13 mouse cellular contexts compared by ENCODE assay signal in the genomic region with DNA sequence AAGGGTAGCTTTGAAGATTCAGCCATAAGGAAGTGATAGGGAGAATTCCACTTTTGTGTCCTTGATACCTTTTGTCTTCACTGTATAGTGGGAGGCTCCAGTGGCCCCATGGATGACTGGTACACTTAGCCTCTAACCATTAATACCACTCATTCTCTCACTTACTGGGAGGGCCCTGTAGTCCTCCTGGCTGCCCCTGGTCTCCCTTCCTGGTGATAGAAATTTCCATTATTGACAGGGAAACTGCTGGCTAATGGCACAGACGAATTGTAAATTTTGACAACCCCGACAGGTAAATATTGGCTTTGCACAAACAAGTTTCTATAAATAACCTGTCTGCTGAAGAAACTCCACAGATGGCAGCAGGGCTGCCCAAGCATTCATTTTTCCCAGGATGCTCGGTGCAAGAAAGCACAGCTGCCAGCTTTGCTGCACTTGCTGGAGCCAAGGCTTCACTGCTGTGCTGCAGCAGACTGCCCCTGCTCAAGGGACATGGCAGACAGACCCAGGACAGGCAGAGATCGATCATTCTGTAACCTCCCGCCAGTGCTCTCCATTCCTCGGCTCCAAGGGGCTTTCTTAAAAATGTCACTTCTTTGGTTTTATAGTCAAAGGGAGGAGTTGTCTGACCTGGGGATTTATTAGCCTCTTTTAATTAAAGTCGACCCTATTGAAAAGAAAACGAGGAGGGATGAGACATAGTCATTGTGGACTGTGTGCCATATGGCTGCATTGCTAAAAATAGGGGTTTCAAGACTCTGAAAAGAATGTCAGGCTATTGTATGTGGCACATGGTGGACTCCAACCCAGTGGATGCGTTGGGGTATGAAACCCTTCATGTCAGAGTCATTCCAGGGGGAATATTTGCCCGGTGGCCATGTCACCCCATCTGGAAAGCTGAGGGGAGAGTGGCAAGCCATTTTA.
DNase-seq lines count a peak whose midpoint lies in the region; ATAC-seq lines count a peak whose summit lies in the region.
"Had no signal": no experiment of that assay in that cellular context is flagged by ENCODE, and none has a peak within 500 bp of the region (broad histone marks: within the 10 kb centered on the region; RNA-seq: fewer than 3 reads in every experiment).

No protein-coding gene starts in this region.

- no peaks in the 10 kb centered on the region for H3K27me3 ChIP-seq in forebrain, embryonic 13.5 days
- no peaks in the 10 kb centered on the region for H3K27me3 ChIP-seq in forebrain, embryonic 12.5 days
- H3K27me3 ChIP-seq in midbrain, embryonic 10.5 days (ENCODE audit: low read depth, poor library complexity, severe bottlenecking): no peaks in the 10 kb centered on the region
- H3K27me3 ChIP-seq in midbrain, embryonic 14.5 days (ENCODE audit: control insufficient read depth, insufficient read depth, low read length): no peaks in the 10 kb centered on the region
- no peaks in the 10 kb centered on the region for H3K27me3 ChIP-seq in midbrain, embryonic 12.5 days
- H3K27me3 ChIP-seq: heart, embryonic 15.5 days; limb, embryonic 13.5 days had no signal

- H3K27ac ChIP-seq in forebrain, embryonic 13.5 days: no peak overlapping the region
- no peak overlapping the region for H3K27ac ChIP-seq in forebrain, embryonic 12.5 days
- H3K27ac ChIP-seq in midbrain, embryonic 10.5 days (replicated peaks): peak overlapping the region; percentile 38; the same call in 1 of the 2 replicates
- H3K27ac ChIP-seq in midbrain, embryonic 14.5 days (replicated peaks; ENCODE audit: low read depth, low read length): no peak overlapping the region
- H3K27ac ChIP-seq in midbrain, embryonic 12.5 days (replicated peaks): no peak overlapping the region
- H3K27ac ChIP-seq: gastrocnemius, adult 2 months; heart, embryonic 15.5 days; limb, embryonic 13.5 days had no signal

- no peaks in the 10 kb centered on the region for H3K9me3 ChIP-seq in forebrain, embryonic 13.5 days (replicated peaks)
- H3K9me3 ChIP-seq in forebrain, embryonic 12.5 days: no peaks in the 10 kb centered on the region
- H3K9me3 ChIP-seq in midbrain, embryonic 10.5 days (replicated peaks): no peaks in the 10 kb centered on the region
- H3K9me3 ChIP-seq in midbrain, embryonic 14.5 days (ENCODE audit: control insufficient read depth, low read length): no peaks in the 10 kb centered on the region
- H3K9me3 ChIP-seq in midbrain, embryonic 12.5 days: no peaks in the 10 kb centered on the region
- H3K9me3 ChIP-seq: heart, embryonic 15.5 days; limb, embryonic 13.5 days had no signal

- peak; percentile 68; the same call in 1 of the 2 replicates for ATAC-seq in forebrain, embryonic 13.5 days
- ATAC-seq in forebrain, embryonic 12.5 days (ENCODE audit: low FRiP score): no peak
- ATAC-seq in midbrain, embryonic 14.5 days (ENCODE audit: low FRiP score, low TSS enrichment): no peak
- peak; percentile 53; the same call in 1 of the 2 replicates for ATAC-seq in midbrain, embryonic 12.5 days (ENCODE audit: low FRiP score, low read depth)

- H3K36me3 ChIP-seq in forebrain, embryonic 13.5 days (ENCODE audit: poor library complexity, severe bottlenecking): no peaks in the 10 kb centered on the region
- no peaks in the 10 kb centered on the region for H3K36me3 ChIP-seq in forebrain, embryonic 12.5 days (replicated peaks)
- H3K36me3 ChIP-seq in midbrain, embryonic 10.5 days: no peaks in the 10 kb centered on the region
- H3K36me3 ChIP-seq in midbrain, embryonic 14.5 days (ENCODE audit: control insufficient read depth, insufficient read depth, low read length): no peaks in the 10 kb centered on the region
- H3K36me3 ChIP-seq in midbrain, embryonic 12.5 days: no peaks in the 10 kb centered on the region
- H3K36me3 ChIP-seq: heart, embryonic 15.5 days; limb, embryonic 13.5 days had no signal

- peaks cover 13% of the 10 kb centered on the region for H3K4me1 ChIP-seq in forebrain, embryonic 13.5 days
- H3K4me1 ChIP-seq in forebrain, embryonic 12.5 days: peaks cover 8% of the 10 kb centered on the region
- peaks cover 10% of the 10 kb centered on the region; the same call in 1 of the 2 replicates for H3K4me1 ChIP-seq in midbrain, embryonic 10.5 days
- H3K4me1 ChIP-seq in midbrain, embryonic 14.5 days (ENCODE audit: control insufficient read depth, insufficient read depth, low read length): peaks cover 2% of the 10 kb centered on the region; the same call in 1 of the 2 replicates
- H3K4me1 ChIP-seq in midbrain, embryonic 12.5 days: 0 out of 2 replicates have a peak, but pooled peaks cover 8% of the 10 kb centered on the region
- H3K4me1 ChIP-seq: heart, embryonic 15.5 days; limb, embryonic 13.5 days had no signal

- H3K9ac ChIP-seq in forebrain, embryonic 13.5 days: no peak overlapping the region
- no peak overlapping the region for H3K9ac ChIP-seq in forebrain, embryonic 12.5 days
- no peak overlapping the region for H3K9ac ChIP-seq in midbrain, embryonic 14.5 days (replicated peaks; ENCODE audit: low read length)
- no peak overlapping the region for H3K9ac ChIP-seq in midbrain, embryonic 12.5 days (replicated peaks)
- H3K9ac ChIP-seq: heart, embryonic 15.5 days; limb, embryonic 13.5 days had no signal

- H3K4me2 ChIP-seq in forebrain, embryonic 13.5 days: no peak overlapping the region
- H3K4me2 ChIP-seq in forebrain, embryonic 12.5 days: no peak overlapping the region
- no peak overlapping the region for H3K4me2 ChIP-seq in midbrain, embryonic 14.5 days (ENCODE audit: low read length)
- no peak overlapping the region for H3K4me2 ChIP-seq in midbrain, embryonic 12.5 days (replicated peaks)
- H3K4me2 ChIP-seq: heart, embryonic 15.5 days; limb, embryonic 13.5 days had no signal

- 47% methylated on average over 10 of the region's 10 CpGs for WGBS in forebrain, embryonic 13.5 days
- 53% methylated on average over 10 of the region's 10 CpGs for WGBS in forebrain, embryonic 12.5 days
- 71% methylated on average over 10 of the region's 10 CpGs for WGBS in midbrain, embryonic 10.5 days
- WGBS in midbrain, embryonic 14.5 days: 52% methylated on average over 10 of the region's 10 CpGs
- WGBS in midbrain, embryonic 12.5 days: 62% methylated on average over 10 of the region's 10 CpGs

- no peak overlapping the region for H3K4me3 ChIP-seq in forebrain, embryonic 13.5 days
- no peak overlapping the region for H3K4me3 ChIP-seq in forebrain, embryonic 12.5 days (replicated peaks)
- no peak overlapping the region for H3K4me3 ChIP-seq in midbrain, embryonic 10.5 days
- H3K4me3 ChIP-seq in midbrain, embryonic 14.5 days (replicated peaks; ENCODE audit: low read depth, low read length): no peak overlapping the region
- no peak overlapping the region for H3K4me3 ChIP-seq in midbrain, embryonic 12.5 days
- H3K4me3 ChIP-seq: gastrocnemius, adult 2 months; heart, embryonic 15.5 days; limb, embryonic 13.5 days had no signal

- no peak for DNase-seq in midbrain, embryonic 10.5 days (ENCODE audit: low spot score)
- no peak for DNase-seq in midbrain, embryonic 14.5 days
- DNase-seq in yolk sac, embryonic 10.5 days (ENCODE audit: low spot score): no peak
- no peak for DNase-seq in heart, adult 11 months
- no peak for DNase-seq in urinary bladder, postnatal 10 days (ENCODE audit: low spot score)
- DNase-seq: gastrocnemius, adult 2 months; kidney, postnatal 10 days; lung, postnatal 36 days had no signal

Comparison
In these comparisons a context has a peak if more than half of its experiments do, and no peak if none do; other contexts are left out.
1. ATAC-seq: peak in forebrain, embryonic 13.5 days (single experiment) and midbrain, embryonic 12.5 days (single experiment); none in forebrain, embryonic 12.5 days (single experiment) and midbrain, embryonic 14.5 days (single experiment).